Mouse (Mus musculus) left cerebral cortex, adult 8-10 months (tissue): ENCODE data around the gene Fbxo27. TPM values are rescaled to one million over a fixed set of nuclear protein-coding genes. Genes with fewer than 3 reads are reported as not detected.

ENCODE experiments used
- DNase-seq, 2 experiments: peaks; one replicate each; pipeline ENCODE4 v3.0.0; 2022; ENCODE audit warnings: low spot score in 2 of 2
- total RNA-seq, 4 experiments: library from RNA; stranded (reverse); gene quantifications; 2 replicates each; pipeline ENCODE4 v1.2.4; 2022

Gene Fbxo27
- total RNA-seq, 4 experiments from 2014 or later = 18.3 to 20.9 (median 20.4) TPM

DNA sequence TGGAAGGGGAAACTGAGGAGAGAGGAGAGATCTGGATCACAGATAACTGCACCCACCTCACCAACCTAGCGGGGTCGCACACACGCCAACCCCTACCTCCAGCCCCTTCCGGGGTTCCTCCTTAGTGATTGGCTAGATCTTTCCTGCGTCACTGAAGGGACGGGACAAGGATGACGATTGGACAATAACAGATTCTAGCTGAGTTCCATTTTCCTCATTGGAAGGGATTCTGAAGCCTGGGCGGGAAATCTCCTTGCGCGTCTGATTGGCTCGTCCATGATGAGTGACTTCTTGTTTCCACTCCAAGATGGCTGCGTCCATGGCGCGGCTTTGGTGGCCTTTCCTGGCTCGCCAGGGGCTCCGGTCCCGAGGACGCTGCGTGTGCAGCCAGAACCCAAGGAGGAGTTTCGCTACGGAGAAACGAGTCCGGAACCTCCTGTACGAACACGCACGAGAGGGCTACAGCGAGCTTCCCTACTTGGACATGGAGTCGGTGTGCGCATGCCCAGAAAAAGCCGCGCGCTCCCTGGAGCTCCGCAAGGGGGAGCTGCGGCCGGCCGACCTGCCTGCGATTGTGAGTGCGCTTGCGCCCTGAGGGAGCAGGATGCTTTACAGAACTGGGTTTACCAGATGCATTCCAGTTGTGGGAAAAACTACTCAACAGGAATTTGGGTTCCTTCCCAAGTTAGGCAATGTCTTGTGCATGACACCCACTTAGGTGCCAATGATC is 49.2 kb downstream of the Fbxo27 start, which contains the start of the genes Mrps12 and Sars2:
Gene Mrps12 (minus strand): TSS at position 112 of the 730 bp plus-strand sequence.
Gene Sars2 (plus strand): TSS at position 284 of the 730 bp plus-strand sequence.
- peak; percentile 96 to 97 for DNase-seq

Other genes starting within 250 kb of the Fbxo27 start
- gene Lrfn1, start 240.9 kb upstream of the Fbxo27 start, total RNA-seq = 10 to 100 TPM; 77.6 to 83.2 (median 81.1) TPM
- gene Ifnl2, start 182.4 kb upstream of the Fbxo27 start, total RNA-seq = not detected
- not detected for gene Ifnl3, start 170.0 kb upstream of the Fbxo27 start, total RNA-seq
- gene Sycn, start 152.0 kb upstream of the Fbxo27 start, total RNA-seq = not detected
- gene Nccrp1, start 145.6 kb upstream of the Fbxo27 start, total RNA-seq = under 1 TPM in 3 of 4 experiments, not detected in 1; 0.23 to 0.49 (median 0.39) TPM
- 10 to 100 TPM; 58.2 to 70.1 (median 61.7) TPM for gene Samd4b, start 94.7 kb upstream of the Fbxo27 start, total RNA-seq
- 1 to 10 TPM; 8.4 to 9.0 (median 8.5) TPM for gene Pak4, start 94.7 kb upstream of the Fbxo27 start, total RNA-seq
- gene Acp7, start 61.5 kb upstream of the Fbxo27 start, total RNA-seq = 1 to 10 TPM; 1.5 to 2.8 (median 2.1) TPM
- 1 to 10 TPM; 1.8 to 4.3 (median 2.8) TPM for gene Fbxo17, start 24.0 kb downstream of the Fbxo27 start, total RNA-seq
- gene Mrps12, start 49.0 kb downstream of the Fbxo27 start, total RNA-seq = 10 to 100 TPM; 54.2 to 65.8 (median 60.4) TPM
- 10 to 100 TPM; 11.5 to 15.7 (median 13.9) TPM for gene Sars2, start 49.1 kb downstream of the Fbxo27 start, total RNA-seq
- 1 to 10 TPM; 1.7 to 2.8 (median 2.4) TPM for gene Ccer2, start 63.3 kb downstream of the Fbxo27 start, total RNA-seq
- gene Sirt2, start 73.9 kb downstream of the Fbxo27 start, total RNA-seq = 100 to 1,000 TPM; 132 to 145 (median 141) TPM
- 10 to 100 TPM; 32.2 to 34.7 (median 33.3) TPM for gene Nfkbib, start 74.7 kb downstream of the Fbxo27 start, total RNA-seq
- 1 to 10 TPM; 2.0 to 4.9 (median 4.1) TPM for gene Rinl, start 96.1 kb downstream of the Fbxo27 start, total RNA-seq
- gene Hnrnpl, start 115.7 kb downstream of the Fbxo27 start, total RNA-seq = 100 to 1,000 TPM; 433 to 466 (median 453) TPM
- 10 to 100 TPM; 57.9 to 68.0 (median 62.2) TPM for gene Ech1, start 132.4 kb downstream of the Fbxo27 start, total RNA-seq
- gene Lgals4, start 141.0 kb downstream of the Fbxo27 start, total RNA-seq = 1 to 10 TPM; 1.4 to 3.4 (median 3.0) TPM
- gene Lgals7, start 171.0 kb downstream of the Fbxo27 start, total RNA-seq = not detected
- 1 to 10 TPM in 3 of 4 experiments, under 1 TPM in 1; 0.41 to 2.3 (median 1.3) TPM for gene Capn12, start 188.6 kb downstream of the Fbxo27 start, total RNA-seq